Mouse (Mus musculus) liver, postnatal 0 days (tissue): ENCODE measurements around the gene Map4k4.

Experiments used
- CTCF ChIP-seq: sonication (generic); IDR thresholded peaks from 2 replicates; pipeline ENCODE4 v1.5.1; 2016; ENCODE audit warnings: antibody characterized with exemption, low read depth
- EP300 ChIP-seq: IDR thresholded peaks from 2 replicates; pipeline ENCODE4 v1.6.1; 2016; ENCODE audit warnings: antibody characterized with exemption, low read depth, mild to moderate bottlenecking

DNA sequence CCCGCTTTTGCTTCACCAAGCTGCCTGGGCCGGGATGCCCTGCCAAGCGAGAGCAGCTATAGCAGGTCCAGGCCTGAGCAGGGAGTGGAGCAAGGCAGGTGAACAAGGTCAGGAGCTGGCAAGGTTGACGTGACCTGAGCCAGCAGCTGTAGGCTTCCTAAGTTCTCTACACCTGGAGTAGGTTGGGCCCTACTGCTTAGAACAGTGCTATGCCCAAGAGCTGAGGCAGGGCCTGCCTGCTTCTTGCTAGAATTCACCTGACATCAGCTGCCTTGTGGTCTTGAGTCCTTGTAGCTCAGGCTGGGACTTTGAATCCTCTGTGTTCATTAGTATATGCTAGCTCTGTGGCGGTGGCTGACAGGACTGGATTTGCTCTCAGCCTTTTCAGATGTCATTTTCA, 173.1 kb downstream of the Map4k4 start, which contains the start of gene Il1r2:
- TF ChIP-seq CTCF, result no peak
- no peak for TF ChIP-seq EP300
